In genomic region chr9:111228446-111228845, GRCm38 (mm10) we compare ENCODE assay signal across 23 mouse cellular contexts. TPM values are rescaled to one million over a fixed set of nuclear protein-coding genes. Genes with fewer than 3 reads are reported as not detected.
DNase-seq lines count a peak whose midpoint lies in the region; ATAC-seq lines count a peak whose summit lies in the region.
"Had no signal": no experiment of that assay in that cellular context is flagged by ENCODE, and none has a peak within 500 bp of the region (broad histone marks: within the 10 kb centered on the region; RNA-seq: fewer than 3 reads in every experiment).

No protein-coding gene starts in this region.

- H3K4me1 ChIP-seq in heart, embryonic 13.5 days: peaks cover 54% of the 10 kb centered on the region
- H3K4me1 ChIP-seq in forebrain, embryonic 10.5 days: no peaks in the 10 kb centered on the region
- H3K4me1 ChIP-seq: hindbrain, embryonic 15.5 days; midbrain, embryonic 12.5 days had no signal

- no peaks in the 10 kb centered on the region for H3K27me3 ChIP-seq in heart, embryonic 13.5 days (replicated peaks)
- no peaks in the 10 kb centered on the region for H3K27me3 ChIP-seq in forebrain, embryonic 10.5 days (ENCODE audit: poor library complexity, severe bottlenecking)
- H3K27me3 ChIP-seq: hindbrain, embryonic 15.5 days; limb, embryonic 12.5 days; midbrain, embryonic 12.5 days had no signal

- peak overlapping the region; percentile 73 for H3K27ac ChIP-seq in heart, embryonic 13.5 days (replicated peaks)
- H3K27ac ChIP-seq in forebrain, embryonic 10.5 days: no peak overlapping the region
- H3K27ac ChIP-seq: hindbrain, embryonic 15.5 days; limb, embryonic 12.5 days; macrophage; midbrain, embryonic 12.5 days; stomach, postnatal 0 days had no signal

- peak; percentile 58 for DNase-seq in MN1 (ENCODE audit: low spot score)
- DNase-seq in brain, adult 2 months (ENCODE audit: low read depth, low spot score): peak; percentile 54
- peak; percentile 11 to 21 for DNase-seq in heart, postnatal 14 days
- DNase-seq in adrenal gland, adult 8-10 months: no peak
- no peak for DNase-seq in forebrain, embryonic 10.5 days (ENCODE audit: extremely low spot score, low spot score)
- DNase-seq: adrenal gland, postnatal 10 days; cerebellum, adult 9-10 months; gastrocnemius, postnatal 14 days; kidney, postnatal 36 days; liver, postnatal 0 days; right cerebral cortex, postnatal 14 days; thymus, postnatal 14 days had no signal

- 24% methylated on average over 5 of the region's 5 CpGs for WGBS in heart, embryonic 13.5 days
- 95% methylated on average over 5 of the region's 5 CpGs for WGBS in forebrain, embryonic 10.5 days

- H3K4me3 ChIP-seq in heart, embryonic 13.5 days: no peak overlapping the region
- no peak overlapping the region for H3K4me3 ChIP-seq in forebrain, embryonic 10.5 days
- H3K4me3 ChIP-seq: hindbrain, embryonic 15.5 days; limb, embryonic 12.5 days; midbrain, embryonic 12.5 days had no signal

- intact Hi-C loops in heart, postnatal 14 days (cut with DNase I): no loop called here

- no peak overlapping the region for H3K9ac ChIP-seq in heart, embryonic 13.5 days
- H3K9ac ChIP-seq: hindbrain, embryonic 15.5 days; limb, embryonic 12.5 days; liver, postnatal 0 days; midbrain, embryonic 12.5 days had no signal

- H3K4me2 ChIP-seq in heart, embryonic 13.5 days: no peak overlapping the region
- H3K4me2 ChIP-seq: hindbrain, embryonic 15.5 days; limb, embryonic 12.5 days; liver, embryonic 11.5 days; midbrain, embryonic 12.5 days had no signal

- H3K9me3 ChIP-seq in heart, embryonic 13.5 days: no peaks in the 10 kb centered on the region
- H3K9me3 ChIP-seq in forebrain, embryonic 10.5 days: no peaks in the 10 kb centered on the region
- H3K9me3 ChIP-seq: hindbrain, embryonic 15.5 days; limb, embryonic 12.5 days; midbrain, embryonic 12.5 days had no signal

- peak; percentile 70; the same call in 1 of the 2 replicates for ATAC-seq in heart, embryonic 13.5 days (ENCODE audit: extremely low read depth, insufficient number of reproducible peaks, low FRiP score, low TSS enrichment)
- ATAC-seq in cerebellum, adult (ENCODE audit: insufficient number of reproducible peaks, low FRiP score, low TSS enrichment): no peak
- ATAC-seq: activated CD4-positive, CD25-positive, alpha-beta regulatory T cell, adult 4 months; forebrain, embryonic 14.5 days; liver, postnatal 0 days; lung, postnatal 0 days had no signal

- peaks cover 96% of the 10 kb centered on the region for H3K36me3 ChIP-seq in heart, embryonic 13.5 days
- peaks cover 98% of the 10 kb centered on the region for H3K36me3 ChIP-seq in forebrain, embryonic 10.5 days (replicated peaks)

RNA-seq across cellular contexts. Expression of gene Mlh1, which starts 43.1 kb away (rescaled TPM):
- polyA plus RNA-seq in heart, embryonic 13.5 days (2015; fragmentation: Nextera tagmentation; extraction: Ambion mirVana): 33.3 and 35.2 TPM in 2 replicates
- 10 to 100 TPM; 10.2 to 11.3 TPM for total RNA-seq in heart, postnatal 14 days (2021)
- total RNA-seq in adrenal gland, adult 8-10 months (2022): 10 to 100 TPM; 14.7 to 31.2 (median 24.7) TPM
- polyA plus RNA-seq in forebrain, embryonic 10.5 days (2016; fragmentation: Nextera tagmentation; extraction: Ambion mirVana): 57.8 and 58.3 TPM in 2 replicates

RNA-seq across cellular contexts. Expression of gene Epm2aip1, which starts 43.3 kb away (rescaled TPM):
- 17.3 and 17.6 TPM in 2 replicates for polyA plus RNA-seq in heart, embryonic 13.5 days (2015; fragmentation: Nextera tagmentation; extraction: Ambion mirVana)
- 10 to 100 TPM; 27.6 to 28.1 TPM for total RNA-seq in heart, postnatal 14 days (2021)
- total RNA-seq in adrenal gland, adult 8-10 months (2022): 10 to 100 TPM; 53.3 to 64.1 (median 57.7) TPM
- 28.0 and 29.7 TPM in 2 replicates for polyA plus RNA-seq in forebrain, embryonic 10.5 days (2016; fragmentation: Nextera tagmentation; extraction: Ambion mirVana)

Comparison
In these comparisons a context has a peak if more than half of its experiments do, and no peak if none do; other contexts are left out.
1. DNase-seq: peak in MN1 (single experiment), brain, adult 2 months (single experiment) and heart, postnatal 14 days (2 of 2); none in adrenal gland, adult 8-10 months (single experiment) and forebrain, embryonic 10.5 days (single experiment).